Comparison of ENCODE assay signal across 8 mouse cellular contexts in genomic region chr11:53299551-53300329, GRCm38 (mm10). TPM values are rescaled to one million over a fixed set of nuclear protein-coding genes. Genes with fewer than 3 reads are reported as not detected.
A peak's percentile ranks its signal among the peaks of the same experiment; 100 is the strongest.
DNase-seq lines count a peak whose midpoint lies in the region; ATAC-seq and TF ChIP-seq lines count a peak whose summit lies in the region.

No protein-coding gene starts in this region.

- ATAC-seq in forebrain, embryonic 11.5 days (replicated peaks; ENCODE audit: low FRiP score): peak; percentile 76
- peak; percentile 76 for ATAC-seq in lung, embryonic 15.5 days (ENCODE audit: borderline replicate concordance, extremely low read depth, low FRiP score, low TSS enrichment)

- intact Hi-C loops in heart, postnatal 14 days (cut with DNase I): loop anchor here (1.0 kb wide), 1 partner anchor 52 kb away; no protein-coding TSS in a partner anchor

- TF ChIP-seq CTCF in E14TG2a.4 (conservative IDR thresholded peaks at IDR 0.05; ENCODE audit: low read length): no peak
- no peak; the same call in 1 of the 2 replicates for TF ChIP-seq CTCF in layer of hippocampus, adult 2 months (conservative IDR thresholded peaks at IDR 0.05)

- H3K4me3 ChIP-seq in E14TG2a.4 (replicated peaks; ENCODE audit: low read length): peak overlapping the region; percentile 99
- peak overlapping the region; percentile 100 for H3K4me3 ChIP-seq in forebrain, embryonic 11.5 days (ENCODE audit: low read depth, low read length)
- peak overlapping the region; percentile 100 for H3K4me3 ChIP-seq in layer of hippocampus, adult 2 months
- peak overlapping the region; percentile 100 for H3K4me3 ChIP-seq in lung, embryonic 15.5 days

- peaks cover 42% of the 10 kb centered on the region for H3K36me3 ChIP-seq in E14TG2a.4 (ENCODE audit: insufficient read depth, low read length)
- H3K36me3 ChIP-seq in forebrain, embryonic 11.5 days (ENCODE audit: control insufficient read depth, insufficient read depth, low read length): no peaks in the 10 kb centered on the region
- H3K36me3 ChIP-seq in lung, embryonic 15.5 days: no peaks in the 10 kb centered on the region

- DNase-seq in c-Kit-negative CD71-positive TER-119-positive erythroid progenitor cells, embryonic 14.5 days (ENCODE audit: low read depth, low spot score): peak; percentile 48
- peak; percentile 77 for DNase-seq in forebrain, embryonic 11.5 days (ENCODE audit: low spot score)
- peak; percentile 62 to 74 for DNase-seq in heart, postnatal 14 days
- peak; percentile 3 to 60 for DNase-seq in layer of hippocampus, adult 2 months (ENCODE audit: low spot score in 2 of 2)
- DNase-seq in ovary, postnatal 10 days (ENCODE audit: low spot score): peak; percentile 25
- peak; percentile 77 for DNase-seq in thymus, postnatal 14 days

- under 1% methylated on average over 79 of the region's 80 CpGs for WGBS in forebrain, embryonic 11.5 days
- under 1% methylated on average over 78 of the region's 80 CpGs for WGBS in lung, embryonic 15.5 days

- H3K4me1 ChIP-seq in E14TG2a.4 (replicated peaks; ENCODE audit: low read depth, low read length): peaks cover 63% of the 10 kb centered on the region
- peaks cover 8% of the 10 kb centered on the region for H3K4me1 ChIP-seq in forebrain, embryonic 11.5 days (replicated peaks; ENCODE audit: control insufficient read depth, insufficient read depth, low read length)
- peaks cover 39% of the 10 kb centered on the region for H3K4me1 ChIP-seq in lung, embryonic 15.5 days

- H3K27me3 ChIP-seq in E14TG2a.4 (ENCODE audit: insufficient read depth, low read length): no peaks in the 10 kb centered on the region
- H3K27me3 ChIP-seq in forebrain, embryonic 11.5 days (ENCODE audit: control insufficient read depth, insufficient read depth, low read length): no peaks in the 10 kb centered on the region
- H3K27me3 ChIP-seq in lung, embryonic 15.5 days: no peaks in the 10 kb centered on the region

- H3K9ac ChIP-seq in forebrain, embryonic 11.5 days (ENCODE audit: low read length): peak overlapping the region; percentile 96
- H3K9ac ChIP-seq in lung, embryonic 15.5 days: peak overlapping the region; percentile 91

- peak overlapping the region; percentile 97 for H3K27ac ChIP-seq in forebrain, embryonic 11.5 days (ENCODE audit: low read depth, low read length)
- H3K27ac ChIP-seq in layer of hippocampus, adult 2 months: peak overlapping the region; percentile 98
- peak overlapping the region; percentile 97 for H3K27ac ChIP-seq in lung, embryonic 15.5 days

- no peaks in the 10 kb centered on the region for H3K9me3 ChIP-seq in E14TG2a.4 (ENCODE audit: low read length)
- no peaks in the 10 kb centered on the region for H3K9me3 ChIP-seq in forebrain, embryonic 11.5 days (ENCODE audit: control insufficient read depth, low read length)
- H3K9me3 ChIP-seq in lung, embryonic 15.5 days: no peaks in the 10 kb centered on the region

- H3K4me2 ChIP-seq in forebrain, embryonic 11.5 days (ENCODE audit: low read depth, low read length, severe bottlenecking): peak overlapping the region; percentile 53
- peak overlapping the region; percentile 64 for H3K4me2 ChIP-seq in lung, embryonic 15.5 days

RNA-seq across cellular contexts. Expression of gene Hspa4, which starts 0.5 kb away (rescaled TPM):
- 111 and 129 TPM in 2 replicates for polyA plus RNA-seq in forebrain, embryonic 11.5 days (2014; fragmentation: Nextera tagmentation; extraction: Ambion mirVana)
- 100 to 1,000 TPM; 117 to 124 TPM for total RNA-seq in heart, postnatal 14 days (2021)
- 100 to 1,000 TPM; 165 to 179 TPM for total RNA-seq in layer of hippocampus, adult 2 months (2021)
- 88.8 and 91.2 TPM in 2 replicates for polyA plus RNA-seq in lung, embryonic 15.5 days (2015; fragmentation: Nextera tagmentation; extraction: Ambion mirVana)

RNA-seq across cellular contexts. Expression of gene Zcchc10, which starts 24.7 kb away (rescaled TPM):
- 24.1 and 25.5 TPM in 2 replicates for polyA plus RNA-seq in forebrain, embryonic 11.5 days (2014; fragmentation: Nextera tagmentation; extraction: Ambion mirVana)
- 1 to 10 TPM; 6.1 to 7.4 TPM for total RNA-seq in heart, postnatal 14 days (2021)
- total RNA-seq in layer of hippocampus, adult 2 months (2021): 10 to 100 TPM; 11.2 to 12.6 TPM
- 17.6 and 21.7 TPM in 2 replicates for polyA plus RNA-seq in lung, embryonic 15.5 days (2015; fragmentation: Nextera tagmentation; extraction: Ambion mirVana)

RNA-seq across cellular contexts. Expression of gene Aff4, which starts 50.9 kb away (rescaled TPM):
- polyA plus RNA-seq in forebrain, embryonic 11.5 days (2014; fragmentation: Nextera tagmentation; extraction: Ambion mirVana): 46.0 and 49.3 TPM in 2 replicates
- 100 to 1,000 TPM in 1 of 2 experiments, 10 to 100 TPM in 1; 97.5 to 109 TPM for total RNA-seq in heart, postnatal 14 days (2021)
- 100 to 1,000 TPM; 241 to 245 TPM for total RNA-seq in layer of hippocampus, adult 2 months (2021)
- polyA plus RNA-seq in lung, embryonic 15.5 days (2015; fragmentation: Nextera tagmentation; extraction: Ambion mirVana): 51.1 and 53.4 TPM in 2 replicates

Comparison
In these comparisons a context has a peak if more than half of its experiments do, and no peak if none do; other contexts are left out.
1. Peak in every context shown above with its lines: DNase-seq, ATAC-seq, H3K4me3 ChIP-seq and H3K27ac ChIP-seq.
2. DNase-seq: peak in every context shown above with its lines; median percentile 77 in forebrain, embryonic 11.5 days; 77 in thymus, postnatal 14 days; 68 in heart, postnatal 14 days; 48 in c-Kit-negative CD71-positive TER-119-positive erythroid progenitor cells, embryonic 14.5 days; 32 in layer of hippocampus, adult 2 months; 25 in ovary, postnatal 10 days.